Mouse (Mus musculus) neural tube, embryonic 10.5 days (tissue): Measurements from ENCODE around the gene Hoxa4.

ENCODE experiments used
- DNase-seq: peaks from one replicate; pipeline ENCODE4 v3.0.0-alpha.2; 2017; ENCODE audit warnings: low spot score; ENCODE audit errors: extremely low spot score

Hoxa4 gene

GRCm38 (mm10) chr6:52152226-52153193, 39.0 kb downstream of the Hoxa4 start:
- DNase-seq: peak; percentile 30

DNA sequence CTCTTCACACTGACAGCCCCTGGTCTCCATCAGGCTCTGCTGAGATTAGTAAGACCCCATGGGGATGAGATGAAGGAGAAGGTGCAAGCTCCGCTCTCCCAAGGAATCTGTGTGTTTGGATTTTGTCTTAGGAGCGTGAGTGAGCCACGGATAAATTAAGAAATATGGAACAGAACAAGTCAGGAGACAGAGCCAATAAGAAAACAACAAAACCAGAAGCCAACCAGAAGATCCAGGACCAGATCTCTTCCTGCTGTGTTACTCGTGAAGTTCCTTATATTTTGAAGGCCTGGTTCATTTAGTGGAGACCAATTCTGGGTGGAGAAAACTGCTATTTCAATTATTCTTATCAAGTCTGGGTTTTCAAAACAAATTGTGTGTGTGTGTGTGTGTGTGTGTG, 40.0 kb downstream of the Hoxa4 start:
- DNase-seq: peak; percentile 27

DNA sequence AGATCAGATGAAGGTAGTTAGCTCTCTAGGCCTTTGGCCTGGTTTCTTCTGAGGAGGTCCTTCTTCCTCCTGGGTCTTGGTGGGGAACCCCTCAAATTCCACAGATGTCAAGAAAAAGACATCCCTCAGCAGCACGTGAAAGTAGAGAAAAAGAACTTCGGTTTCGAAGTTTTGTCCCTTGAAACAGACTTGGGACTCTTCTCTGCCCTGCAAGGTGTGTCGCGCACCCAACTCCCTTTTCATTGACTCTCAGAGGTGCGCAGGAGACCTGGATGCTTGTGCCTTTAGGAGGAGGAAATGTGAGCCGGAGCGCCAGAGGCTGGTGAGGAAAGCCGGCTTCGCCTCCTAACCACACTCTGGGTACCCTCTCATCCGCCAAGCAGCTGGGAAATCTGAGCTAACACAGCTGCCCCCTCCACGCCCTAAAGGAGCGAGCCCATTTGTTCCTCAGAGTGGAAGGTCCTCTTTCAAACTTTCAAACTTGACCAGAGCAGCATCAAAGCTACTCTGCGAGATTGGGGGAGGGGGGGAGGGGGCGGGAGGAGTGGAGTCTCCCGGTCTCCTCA, 41.1 kb downstream of the Hoxa4 start:
- peak; percentile 65 for DNase-seq
